Mouse (Mus musculus) Patski (cell line): ENCODE data around the gene Cmss1. TPM values are rescaled to one million over a fixed set of nuclear protein-coding genes. Genes with fewer than 3 reads are reported as not detected.

Experiments
- ATAC-seq: fragments of 100-300 bp; one replicate; pipeline ENCODE4 v1.8.0; 2021
- CTCF ChIA-PET: fragments of 350-600 bp; sonication (Branson Sonifier 250); formaldehyde crosslinking; loops from one replicate; lab custom pipeline; 2022; ENCODE audit warnings: inconsistent platforms; lab: Charles Lee
- POLR2A ChIA-PET: fragments of 350-600 bp; sonication (Branson Sonifier 250); formaldehyde crosslinking; loops from one replicate; lab custom pipeline; 2022; ENCODE audit warnings: antibody characterized with exemption, inconsistent platforms; lab: Charles Lee
- DNase-seq: peaks from one replicate; pipeline ENCODE4 v3.0.0-alpha.2; 2011; ENCODE audit warnings: low read depth, low spot score
- H3K27me3 ChIP-seq: fragments of 371-371 bp; one replicate; pipeline ENCODE4 v1.5.1; 2021
- CTCF ChIP-seq: fragments of 100-300 bp; IDR thresholded peaks from one replicate; pipeline ENCODE4 v1.5.1; 2021
- in situ Hi-C: fragments of 300-500 bp; cut with MboI; formaldehyde crosslinking; loops from 3 replicates; pipeline ENCODE4 v1.11.1; 2018; ENCODE audit warnings: low pct_unique_long_range_greater_than_20kb, mixed read lengths
- polyA plus RNA-seq: library from polyadenylated mRNA; unstranded; gene quantifications from one replicate; pipeline ENCODE4 v1.2.3, GENCODE M21; 2021

Gene Cmss1
- polyA plus RNA-seq, 1 experiment from 2014 or later: 13.8 TPM

DNA sequence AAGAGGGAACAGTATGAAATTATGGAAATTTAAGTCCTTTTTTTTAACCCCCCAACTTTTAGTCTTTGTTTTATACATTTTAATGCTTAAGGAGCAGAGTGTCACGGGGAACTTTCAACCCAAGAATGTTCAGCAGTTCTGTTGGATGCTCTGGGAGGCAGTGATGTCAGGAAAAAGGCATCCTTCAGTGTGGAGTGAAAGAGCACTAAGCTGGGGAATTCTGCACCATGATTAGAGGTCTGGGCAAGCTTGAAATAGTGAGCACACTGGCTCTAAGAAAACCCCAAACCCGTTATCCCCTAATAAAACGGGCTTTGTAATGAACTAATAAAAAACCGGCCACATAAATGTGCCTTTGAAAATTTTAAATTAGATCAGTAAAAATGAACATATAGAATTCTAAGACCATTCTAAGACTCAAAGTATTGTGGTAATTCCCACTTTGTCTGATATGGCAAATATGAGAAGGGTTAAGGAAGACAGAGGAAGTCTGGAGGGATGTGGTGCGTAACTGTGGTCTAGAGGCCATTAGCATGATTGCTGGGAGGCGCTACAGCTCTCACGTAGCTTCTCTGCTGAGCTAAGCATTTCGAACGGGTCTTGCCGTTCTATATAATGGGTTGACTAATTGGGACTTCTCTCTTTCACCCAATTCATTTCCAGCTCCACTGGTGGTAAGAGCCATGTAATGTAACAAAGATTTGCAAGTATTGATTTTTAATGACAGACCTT lies 165.8 kb downstream of the Cmss1 start:
- CTCF ChIA-PET: interaction anchor here (0.8 to 1.2 kb wide), 2 partner anchors 52 to 153 kb away, joined by 3 read pairs; no protein-coding TSS in a partner anchor
- in situ Hi-C loops: no loop called here
- no peak for TF ChIP-seq CTCF
- no peaks in the 10 kb centered on the region for H3K27me3 ChIP-seq
- ATAC-seq (no peak), DNase-seq (no peak)
- POLR2A ChIA-PET: interaction anchor here (0.6 kb wide), 2 partner anchors 12 to 40 kb away, joined by 3 read pairs; no protein-coding TSS in a partner anchor

GRCm38 (mm10) chr16:57439206-57439605 lies 167.5 kb downstream of the Cmss1 start:
- ChIA-PET CTCF (no interaction called here), POLR2A (no interaction called here)
- H3K27me3 ChIP-seq: no peaks in the 10 kb centered on the region
- TF ChIP-seq CTCF: no peak
- no peak for ATAC-seq
- DNase-seq: no peak
- in situ Hi-C loops: no loop called here

DNA sequence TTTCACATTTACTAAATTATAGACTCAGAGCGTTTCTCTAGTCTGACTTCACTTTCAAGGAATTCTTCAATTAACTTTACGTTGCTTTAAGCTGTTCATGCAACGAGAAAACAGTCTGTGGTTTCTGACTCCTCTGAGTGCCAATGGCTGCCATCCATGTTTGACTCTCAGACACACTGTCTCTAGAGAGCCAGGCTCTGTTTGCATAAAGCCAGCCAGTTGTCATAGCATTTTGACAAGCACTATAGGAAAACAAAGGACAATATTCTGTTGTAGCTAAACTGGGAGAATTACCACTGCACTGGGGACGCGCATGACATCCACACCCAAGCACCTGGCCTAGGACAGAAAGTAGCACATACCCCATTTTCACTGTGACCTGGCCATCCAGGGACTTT lies 168.4 kb downstream of the Cmss1 start:
- ChIA-PET CTCF (interaction anchor here (1.2 kb wide), 1 partner anchor 10 kb away, joined by 4 read pairs; no protein-coding TSS in a partner anchor), POLR2A (no interaction called here)
- no peaks in the 10 kb centered on the region for H3K27me3 ChIP-seq
- DNase-seq (no peak), ATAC-seq (peak; percentile 71)
- TF ChIP-seq CTCF: no peak
- in situ Hi-C loops: no loop called here

DNA sequence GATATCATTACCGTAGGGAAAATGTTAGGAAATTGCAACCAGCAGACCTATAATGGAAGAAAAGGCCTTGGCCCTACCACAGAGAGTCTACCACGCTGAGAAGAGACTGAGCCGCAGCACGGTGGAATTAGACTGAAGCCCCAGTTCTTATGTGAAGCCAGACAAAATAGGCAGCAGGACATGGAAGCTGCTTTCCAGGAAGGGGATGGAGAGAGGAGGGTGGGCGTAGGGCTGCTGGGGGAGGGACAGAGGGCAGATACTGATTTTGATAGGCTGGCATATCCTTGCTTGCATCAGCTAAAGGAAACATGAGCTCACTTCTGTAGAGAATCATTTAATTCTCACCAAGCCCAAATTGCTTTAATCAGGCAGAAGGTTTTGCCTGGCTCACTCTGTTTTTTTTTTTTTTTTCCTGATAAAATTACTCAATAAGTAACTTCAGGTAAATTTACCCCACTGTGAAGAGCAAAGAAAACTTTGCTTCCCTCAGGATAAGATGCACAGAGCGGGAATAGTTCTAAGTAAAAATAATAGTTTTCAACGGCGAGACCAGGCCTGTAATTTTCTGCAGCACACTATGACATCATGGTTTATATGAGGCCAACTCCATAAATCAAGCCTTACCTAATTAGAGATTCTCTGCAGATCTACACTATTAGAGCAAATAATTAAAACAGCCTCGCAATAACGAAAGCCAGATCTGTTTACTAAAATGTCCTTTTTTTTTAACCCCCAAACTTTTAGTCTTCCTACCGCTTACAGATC lies 169.0 kb downstream of the Cmss1 start:
- ATAC-seq: peak; percentile 21
- ChIA-PET POLR2A (no interaction called here), CTCF (interaction anchor here (0.7 to 1.2 kb wide), 3 partner anchors 9 to 44 kb away, joined by 3 to 4 read pairs (median 3); no protein-coding TSS in a partner anchor)
- in situ Hi-C loops: no loop called here
- no peak for DNase-seq
- no peak for TF ChIP-seq CTCF
- no peaks in the 10 kb centered on the region for H3K27me3 ChIP-seq

DNA sequence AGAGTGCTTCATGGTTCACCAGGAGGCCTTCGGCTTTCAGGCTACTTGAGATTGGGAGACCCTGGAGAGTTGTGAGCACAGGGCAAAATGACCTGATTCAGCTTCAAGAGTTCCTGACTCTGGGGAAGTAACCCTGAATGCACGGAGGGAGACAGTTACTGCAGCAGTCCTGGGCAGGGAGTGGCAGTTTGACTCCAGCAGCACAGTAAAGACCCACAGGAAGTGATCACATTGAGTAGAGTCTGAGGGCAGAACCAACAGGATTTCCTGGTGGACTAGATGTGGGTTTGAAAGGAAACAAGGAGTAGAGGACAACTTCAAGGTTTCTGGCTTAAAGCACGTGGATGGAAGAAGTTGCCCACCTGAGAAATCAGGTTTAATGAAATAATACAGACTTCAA lies 172.0 kb downstream of the Cmss1 start:
- DNase-seq: no peak
- in situ Hi-C loops: no loop called here
- TF ChIP-seq CTCF: no peak
- CTCF ChIA-PET: no interaction called here
- POLR2A ChIA-PET: no interaction called here
- H3K27me3 ChIP-seq: no peaks in the 10 kb centered on the region
- ATAC-seq: no peak

- ChIA-PET POLR2A (no interaction called here), CTCF (interaction anchor here (0.9 to 1.2 kb wide), 2 partner anchors 13 to 18 kb away, joined by 3 to 4 read pairs; no protein-coding TSS in a partner anchor)
- ATAC-seq (no peak), DNase-seq (no peak)
- in situ Hi-C loops: no loop called here
- TF ChIP-seq CTCF: no peak
- H3K27me3 ChIP-seq: no peaks in the 10 kb centered on the region
Observed at GRCm38 (mm10) chr16:57433671-57434070, 173.0 kb downstream of the Cmss1 start.

- CTCF ChIA-PET: interaction anchor here (0.9 to 1.2 kb wide), 2 partner anchors 12 to 17 kb away, joined by 3 to 4 read pairs; no protein-coding TSS in a partner anchor
- TF ChIP-seq CTCF: no peak
- POLR2A ChIA-PET: no interaction called here
- ATAC-seq (no peak), DNase-seq (no peak)
- in situ Hi-C loops: no loop called here
- no peaks in the 10 kb centered on the region for H3K27me3 ChIP-seq
Observed at GRCm38 (mm10) chr16:57433173-57433572, 173.5 kb downstream of the Cmss1 start.

GRCm38 (mm10) chr16:57431294-57431693 lies 175.4 kb downstream of the Cmss1 start:
- no peaks in the 10 kb centered on the region for H3K27me3 ChIP-seq
- ChIA-PET CTCF (interaction anchor here (1.1 kb wide), 1 partner anchor 8 kb away, joined by 3 read pairs; no protein-coding TSS in a partner anchor), POLR2A (interaction anchor here (0.6 kb wide), 1 partner anchor 163 kb away, joined by 3 read pairs; no protein-coding TSS in a partner anchor)
- ATAC-seq: no peak
- in situ Hi-C loops: no loop called here
- TF ChIP-seq CTCF: no peak
- DNase-seq: no peak

DNA sequence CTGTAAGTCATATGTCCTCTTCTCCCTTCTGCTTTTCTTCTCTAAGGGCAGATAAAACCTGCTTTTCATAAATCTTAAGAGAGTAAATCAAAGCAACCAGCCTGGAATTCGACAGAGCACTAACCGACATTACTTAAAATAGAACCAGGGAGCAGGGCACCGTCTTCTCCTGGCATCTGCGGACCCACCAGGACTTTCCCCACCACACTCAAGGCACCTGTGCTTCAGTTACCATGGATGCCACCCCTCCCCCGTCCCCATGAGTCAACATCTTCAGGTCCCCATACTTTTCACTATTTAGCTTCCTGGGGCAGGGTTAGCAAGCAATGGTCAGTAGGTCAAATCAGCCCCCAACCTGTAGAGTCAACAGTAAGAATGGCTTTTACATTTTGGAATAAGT lies 177.7 kb downstream of the Cmss1 start:
- ChIA-PET POLR2A (interaction anchor here (0.6 kb wide), 1 partner anchor 12 kb away, joined by 3 read pairs; no protein-coding TSS in a partner anchor), CTCF (interaction anchor here (1.1 to 1.2 kb wide), 2 partner anchors 9 to 32 kb away, joined by 3 to 4 read pairs; no protein-coding TSS in a partner anchor)
- DNase-seq (no peak), ATAC-seq (no peak)
- in situ Hi-C loops: no loop called here
- H3K27me3 ChIP-seq: no peaks in the 10 kb centered on the region
- no peak for TF ChIP-seq CTCF

- no peaks in the 10 kb centered on the region for H3K27me3 ChIP-seq
- peak; percentile 63 for DNase-seq
- in situ Hi-C loops: no loop called here
- ChIA-PET CTCF (interaction anchor here (0.9 to 1.2 kb wide), 4 partner anchors 8 to 30 kb away, joined by 3 to 4 read pairs (median 4); no protein-coding TSS in a partner anchor), POLR2A (interaction anchor here (0.9 to 1.0 kb wide), 2 partner anchors 9 to 121 kb away, joined by 3 to 4 read pairs; no protein-coding TSS in a partner anchor)
- no peak for TF ChIP-seq CTCF
- ATAC-seq: peak; percentile 70
Observed at GRCm38 (mm10) chr16:57427516-57428285, 179.0 kb downstream of the Cmss1 start.
